Mouse (Mus musculus): ENCODE results near the gene Sp100. TPM values are rescaled to one million over a fixed set of nuclear protein-coding genes. Genes with fewer than 3 reads are reported as not detected.

The Sp100 gene
- polyA plus RNA-seq, 1 experiment from 2014 or later = 0.17 TPM

Small RNA genes lying within 50 kb of the gene (microRNA-seq; reads per million reads assigned to microRNA genes)
- gene Mir8096 = not detected

Other genes with a start within 250 kb of the Sp100 start
- gene G530012D18Rik, start 74.3 kb upstream of the Sp100 start, polyA plus RNA-seq (2014; fragmentation: Nextera tagmentation; extraction: Ambion mirVana) = not detected in 2 replicates
- 0.64 TPM in 2 replicates for gene Sp110, start 51.2 kb upstream of the Sp100 start, polyA plus RNA-seq (2014; fragmentation: Nextera tagmentation; extraction: Ambion mirVana)
- 0.94 and 1.2 TPM in 2 replicates for gene Sp140, start 49.6 kb upstream of the Sp100 start, polyA plus RNA-seq (2014; fragmentation: Nextera tagmentation; extraction: Ambion mirVana)
- 0.64 and 0.70 TPM in 2 replicates for gene A630001G21Rik, start 128.7 kb downstream of the Sp100 start, polyA plus RNA-seq (2014; fragmentation: Nextera tagmentation; extraction: Ambion mirVana)
- 40.3 and 45.2 TPM in 2 replicates for gene Cab39, start 143.5 kb downstream of the Sp100 start, polyA plus RNA-seq (2014; fragmentation: Nextera tagmentation; extraction: Ambion mirVana)
- 105 and 125 TPM in 2 replicates for gene Itm2c, start 244.3 kb downstream of the Sp100 start, polyA plus RNA-seq (2014; fragmentation: Nextera tagmentation; extraction: Ambion mirVana)

Data from limb, embryonic 11.5 days (tissue).